Mouse (Mus musculus) spleen, postnatal 36 days (tissue): ENCODE data around the gene Sergef.

ENCODE experiments used
- DNase-seq, 2 experiments: peaks; one replicate each; pipeline ENCODE4 v3.0.0; 2022; ENCODE audit warnings: low spot score in 2 of 2, mixed read lengths in 1 of 2

Gene Sergef

DNA sequence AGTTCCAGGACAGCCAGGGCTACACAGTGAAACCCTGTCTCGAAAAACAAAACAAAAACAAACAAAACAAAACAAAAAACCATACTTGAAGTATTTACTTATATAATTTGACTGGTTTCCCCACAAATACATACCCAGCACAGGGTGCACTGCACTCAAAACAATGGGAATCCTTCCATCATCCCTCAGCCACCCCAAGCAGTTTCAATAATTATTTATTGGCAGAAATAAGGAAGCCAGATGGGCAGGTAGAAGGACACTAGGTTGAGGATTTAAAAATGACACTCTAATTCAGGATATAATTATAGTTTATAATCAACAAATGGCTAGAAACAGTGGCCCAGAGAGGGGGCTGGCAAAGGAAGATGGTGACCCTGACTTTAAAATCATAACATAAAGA, 99.0 kb downstream of the Sergef start:
- no peak for DNase-seq

- DNase-seq, result no peak
Measured at GRCm38 (mm10) chr7:46536456-46537097, 103.0 kb downstream of the Sergef start.

DNA sequence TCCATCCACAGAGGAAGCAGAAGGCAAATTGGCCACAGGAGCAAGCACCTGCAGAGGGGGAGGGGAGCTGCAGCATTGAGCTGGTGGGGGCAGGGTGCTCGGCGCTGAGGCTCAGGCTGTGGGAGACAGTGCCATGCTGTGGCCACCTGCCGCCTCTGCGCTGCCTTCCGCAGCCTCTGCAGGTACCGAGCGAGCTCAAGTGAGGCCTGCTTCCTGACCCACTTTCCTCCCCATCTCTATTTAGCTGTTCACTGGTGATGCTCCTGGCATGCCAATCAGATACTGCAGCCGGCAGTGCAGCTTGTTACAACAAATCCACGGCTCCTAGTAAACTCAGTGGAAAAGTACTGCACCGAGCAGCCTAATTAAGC, 104.2 kb downstream of the Sergef start:
- peak in 1 of 2 experiments; percentile 7 for DNase-seq

- no peak for DNase-seq
Measured at GRCm38 (mm10) chr7:46534767-46535428, 104.7 kb downstream of the Sergef start.

- no peak for DNase-seq
Measured at GRCm38 (mm10) chr7:46533518-46533917, 106.1 kb downstream of the Sergef start.

- no peak for DNase-seq
Measured at GRCm38 (mm10) chr7:46531345-46531744, 108.3 kb downstream of the Sergef start.

DNA sequence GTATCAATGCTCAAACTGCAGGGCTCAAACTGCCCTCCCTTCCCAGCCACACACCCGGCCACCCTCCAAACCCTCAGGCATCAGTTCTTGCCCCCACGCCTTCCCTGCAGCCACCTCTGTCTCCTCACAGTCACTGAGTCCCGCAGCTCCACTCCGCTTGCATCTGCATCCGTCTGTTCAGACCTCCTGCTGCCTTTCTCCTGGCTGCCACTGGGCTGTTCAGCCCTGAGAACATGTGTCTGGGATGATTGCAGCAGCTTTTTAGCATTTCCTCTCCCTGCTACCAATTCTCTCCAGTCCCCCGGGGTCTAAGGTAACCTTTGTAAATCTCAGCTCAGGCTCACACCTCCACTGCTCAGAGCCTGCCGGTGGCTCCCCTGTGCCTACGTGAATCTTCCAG, 109.7 kb downstream of the Sergef start:
- no peak for DNase-seq

GRCm38 (mm10) chr7:46529259-46529658, 110.3 kb downstream of the Sergef start:
- no peak for DNase-seq

- DNase-seq, result no peak
Measured at GRCm38 (mm10) chr7:46526665-46527154, 112.9 kb downstream of the Sergef start.

- DNase-seq, result no peak
Measured at GRCm38 (mm10) chr7:46523215-46523614, 116.4 kb downstream of the Sergef start.

DNA sequence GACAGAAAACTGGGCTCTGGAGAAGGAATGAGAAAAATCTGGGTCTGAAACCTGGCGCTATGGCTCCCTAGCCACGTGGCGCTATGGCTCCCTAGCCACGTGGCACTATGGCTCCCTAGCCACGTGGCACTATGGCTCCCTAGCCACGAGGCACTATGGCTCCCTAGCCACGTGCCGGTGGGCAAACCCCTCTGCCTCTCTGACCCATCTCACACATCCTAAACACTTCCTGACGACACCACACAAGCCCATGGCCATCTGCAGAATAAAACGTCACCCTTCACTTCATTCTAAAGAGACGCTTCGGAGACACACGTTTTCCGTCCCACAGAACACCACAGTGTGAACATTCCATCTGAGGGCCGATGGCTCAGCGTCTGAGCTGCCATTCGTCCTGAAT, 117.8 kb downstream of the Sergef start:
- no peak for DNase-seq

DNA sequence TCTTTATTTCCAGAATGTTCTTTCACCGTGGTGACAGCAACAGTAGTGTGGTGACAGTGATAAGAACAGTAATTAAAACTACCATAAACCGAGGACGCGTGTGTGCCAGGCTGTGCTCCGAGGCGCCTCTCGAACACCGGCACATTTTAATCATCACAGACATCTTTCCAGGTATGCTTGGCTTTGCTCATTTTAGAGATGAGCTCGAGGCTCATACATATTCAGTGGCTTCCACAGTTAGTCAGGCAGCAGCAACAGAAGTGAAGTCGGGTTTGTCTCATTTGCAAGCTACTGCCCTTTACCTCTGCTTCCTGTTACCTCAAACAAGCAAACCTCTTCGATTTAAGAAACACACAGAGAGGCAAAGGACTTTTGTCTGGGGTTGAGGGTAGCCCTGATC, 120.5 kb downstream of the Sergef start:
- DNase-seq, result no peak

DNA sequence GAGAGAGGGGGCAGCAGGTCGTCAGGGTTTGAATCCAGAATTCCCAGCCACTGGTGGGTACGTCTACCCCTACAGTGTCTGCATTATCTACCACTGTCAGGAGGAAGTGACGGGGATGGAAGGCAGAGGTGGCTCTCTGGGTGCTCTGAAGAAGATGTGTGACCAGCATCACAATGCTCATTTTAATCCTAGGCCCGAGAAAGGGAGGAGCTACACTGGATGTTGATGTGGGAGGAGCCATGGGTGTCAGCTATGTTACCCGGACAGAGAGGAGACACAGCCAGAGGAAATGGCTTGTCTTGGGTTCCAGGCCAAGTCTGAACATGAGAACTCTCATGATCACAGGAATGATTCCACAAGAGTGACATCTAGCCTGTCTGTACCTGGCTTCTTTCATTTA, 122.4 kb downstream of the Sergef start:
- no peak for DNase-seq

GRCm38 (mm10) chr7:46515960-46516359, 123.6 kb downstream of the Sergef start:
- DNase-seq, result no peak

DNA sequence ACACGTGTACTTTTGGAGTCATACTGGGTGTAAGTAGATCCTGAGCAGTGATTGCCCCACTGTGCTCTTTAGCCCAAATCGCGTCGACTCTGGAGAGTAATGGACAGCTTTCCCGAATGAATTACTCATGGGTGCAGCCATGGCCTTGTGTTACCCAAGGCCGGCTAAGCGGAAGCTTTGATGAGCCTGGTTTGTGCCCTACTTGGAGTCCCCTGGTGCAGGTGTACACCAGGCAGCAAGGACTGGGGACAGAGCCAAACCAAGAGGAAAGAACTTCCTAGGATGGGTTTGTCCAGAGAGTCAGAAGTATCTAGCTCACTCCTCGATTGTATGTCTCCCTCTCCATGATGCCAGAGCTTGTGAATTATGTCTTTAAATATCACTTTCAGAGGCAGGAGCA, 124.6 kb downstream of the Sergef start:
- no peak for DNase-seq

- DNase-seq, result no peak
Measured at GRCm38 (mm10) chr7:46513562-46513961, 126.0 kb downstream of the Sergef start.

DNA sequence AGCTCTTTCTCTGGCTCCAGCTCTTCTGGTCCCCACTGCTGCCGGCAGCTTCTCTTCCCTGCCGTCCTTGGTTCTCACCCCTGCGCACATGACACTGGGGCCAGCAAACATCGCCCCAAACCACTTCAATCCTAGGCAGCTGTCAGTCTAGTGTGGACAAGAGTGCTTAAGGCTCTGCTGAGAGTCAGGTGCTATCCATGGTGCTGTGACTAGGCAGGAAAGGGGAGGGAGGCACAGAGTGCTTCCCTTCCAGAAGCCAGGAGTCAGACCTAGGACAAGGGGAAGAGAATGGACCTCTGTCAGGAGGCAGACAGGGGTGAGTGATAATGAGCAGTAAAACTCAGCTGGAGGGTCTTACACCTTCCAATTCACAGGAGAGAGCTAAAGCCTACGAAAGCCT, 126.8 kb downstream of the Sergef start:
- no peak for DNase-seq

DNA sequence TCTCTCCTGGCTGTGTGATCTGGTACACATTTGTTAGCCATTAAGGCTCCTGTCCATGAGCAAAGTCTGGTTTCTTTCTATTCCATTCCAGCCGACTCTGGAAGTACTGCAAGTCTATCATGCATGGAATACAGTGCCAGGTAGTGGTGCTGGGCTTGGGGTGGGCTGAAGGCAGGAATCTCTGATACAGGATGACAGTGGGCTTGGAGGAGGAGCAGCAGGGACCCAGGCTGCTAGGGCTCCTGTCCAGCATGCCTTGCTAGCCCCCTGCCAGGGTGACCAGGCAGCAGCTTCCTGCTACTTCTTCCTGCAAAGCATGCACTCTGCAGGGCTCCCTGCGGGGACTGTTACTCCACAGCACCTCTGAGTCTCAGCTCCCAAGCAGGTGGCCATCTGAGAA, 128.8 kb downstream of the Sergef start:
- DNase-seq, result no peak

DNA sequence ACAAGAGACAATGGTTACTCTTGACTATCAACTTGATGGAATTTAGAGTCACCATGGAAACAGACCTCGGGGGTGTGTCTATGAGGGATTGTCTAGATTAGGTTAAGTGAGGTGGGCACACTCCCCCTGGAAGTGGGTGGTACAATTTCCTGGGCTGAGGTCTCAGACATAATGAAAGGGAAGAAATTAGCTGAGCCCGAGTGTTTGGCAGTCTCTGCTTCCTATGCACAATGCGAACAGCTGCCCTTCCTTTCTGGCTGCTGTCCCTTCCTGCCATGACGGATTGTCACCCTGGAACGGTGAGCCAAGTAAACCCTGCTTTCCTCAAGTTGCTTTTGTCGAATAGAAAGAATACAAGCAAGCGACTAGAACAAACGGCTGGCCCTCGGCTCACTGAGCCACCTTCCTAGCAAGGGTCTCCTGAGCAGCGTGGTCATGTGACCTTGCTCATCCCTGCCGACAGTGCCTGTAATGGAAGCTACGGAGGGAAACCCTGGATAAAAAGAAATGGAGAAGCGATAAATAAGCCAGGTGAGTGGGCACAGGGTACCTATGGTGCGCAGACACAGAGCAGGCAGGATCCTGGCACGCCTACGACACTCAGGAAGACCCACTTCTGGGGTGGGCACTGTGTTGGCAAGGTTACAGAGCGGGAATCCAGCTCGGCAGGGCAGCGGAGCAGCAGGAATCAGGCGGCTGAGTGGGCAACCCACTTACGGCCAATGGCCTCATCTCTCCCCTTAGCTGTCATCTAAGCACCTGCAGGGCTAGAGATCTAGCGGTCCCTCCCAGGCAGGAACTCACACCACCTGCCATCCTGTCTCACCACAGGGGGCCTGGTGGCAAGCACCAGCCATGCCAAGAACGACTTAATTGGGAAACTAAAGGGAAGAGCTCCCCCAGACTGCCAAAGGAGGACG, 130.0 kb downstream of the Sergef start:
- DNase-seq, result no peak

DNA sequence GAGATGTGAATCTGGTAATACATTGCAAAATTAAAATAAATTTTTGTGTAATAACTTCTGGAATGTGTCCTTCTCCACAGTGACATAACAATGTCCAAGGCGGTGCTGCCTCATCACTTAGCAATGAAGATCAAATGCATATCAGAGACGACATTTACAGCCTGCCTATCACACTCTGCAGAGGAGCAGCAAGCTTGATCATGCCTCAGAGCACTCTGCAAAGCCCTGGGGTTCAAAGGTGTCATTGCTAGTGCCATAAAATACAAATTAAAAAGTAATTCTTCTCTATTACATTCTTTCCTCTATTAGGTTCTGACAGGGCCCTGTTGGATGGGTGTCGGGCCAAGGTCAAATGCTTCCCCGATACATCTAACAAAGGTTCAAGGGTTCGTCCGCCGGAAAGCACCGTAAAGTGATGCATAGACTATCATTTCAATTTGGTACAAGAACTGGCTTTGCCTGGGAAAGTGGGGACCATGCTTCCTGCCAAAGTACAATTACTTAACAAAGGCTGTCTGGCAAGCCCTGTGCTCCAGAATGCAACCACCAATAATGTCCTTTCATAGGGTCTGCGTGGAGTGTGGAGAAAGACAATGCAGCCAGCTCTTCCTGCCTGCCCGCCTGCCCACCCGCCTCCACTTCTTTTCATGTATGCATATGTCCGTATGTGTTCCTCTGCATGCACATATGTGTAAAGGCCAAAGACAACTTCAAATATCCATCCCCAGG, 130.9 kb downstream of the Sergef start:
- DNase-seq, result no peak

GRCm38 (mm10) chr7:46504157-46504556, 135.4 kb downstream of the Sergef start:
- no peak for DNase-seq

DNA sequence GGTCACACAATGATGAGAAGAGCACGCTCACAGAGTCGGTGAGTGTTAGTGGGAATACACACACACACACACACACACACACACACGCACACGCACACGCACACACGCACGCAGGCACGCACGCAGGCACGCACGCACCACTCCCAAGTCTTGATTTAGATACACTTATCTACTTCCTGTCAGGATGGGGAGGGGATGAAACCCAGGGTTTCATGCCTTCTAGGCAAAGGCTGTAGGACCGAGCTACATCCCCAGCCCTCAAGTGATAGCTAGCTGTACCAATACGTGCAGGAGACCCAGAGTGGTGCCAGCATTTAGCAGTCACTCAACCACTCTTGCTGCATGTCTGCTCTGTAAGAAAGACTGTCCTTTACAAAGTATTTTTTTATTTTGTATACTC, 137.0 kb downstream of the Sergef start:
- DNase-seq, result no peak
